Mouse (Mus musculus) neural tube, embryonic 11.5 days (tissue): ENCODE results near the gene Timm22. TPM values are rescaled to one million over a fixed set of nuclear protein-coding genes. Genes with fewer than 3 reads are reported as not detected.
A peak's percentile ranks its signal among the peaks of the same experiment; 100 is the strongest.

Experiments
- ATAC-seq: fragments of 200-750 bp; cut with Nextera tagmentation; 2 replicates; pipeline ENCODE4 v1.8.0; 2017; ENCODE audit warnings: moderate number of reproducible peaks, mild to moderate bottlenecking, moderate TSS enrichment, moderate library complexity; ENCODE audit not compliant: insufficient read depth, low FRiP score, low TSS enrichment
- DNase-seq: peaks from one replicate; pipeline ENCODE4 v3.0.0-alpha.2; 2015; ENCODE audit warnings: low spot score
- H3K27ac ChIP-seq: fragments of 300-500 bp; sonication (generic); 2 replicates; pipeline ENCODE4 v1.5.1; 2014; ENCODE audit warnings: low read depth, mild to moderate bottlenecking, low read length
- H3K27me3 ChIP-seq: fragments of 300-500 bp; sonication (generic); 2 replicates; pipeline ENCODE4 v1.6.1; 2014; ENCODE audit warnings: mild to moderate bottlenecking, low read length, mixed read lengths; ENCODE audit not compliant: control insufficient read depth, insufficient read depth
- H3K36me3 ChIP-seq: fragments of 300-500 bp; sonication (generic); 2 replicates; pipeline ENCODE4 v1.6.1; 2014; ENCODE audit warnings: mild to moderate bottlenecking, low read length, moderate library complexity, mixed read lengths; ENCODE audit not compliant: control insufficient read depth, insufficient read depth
- H3K4me1 ChIP-seq: fragments of 300-500 bp; sonication (generic); 2 replicates; pipeline ENCODE4 v1.6.1; 2014; ENCODE audit warnings: low read length, mixed read lengths; ENCODE audit not compliant: control insufficient read depth, insufficient read depth
- H3K4me2 ChIP-seq: fragments of 300-500 bp; sonication (generic); 2 replicates; pipeline ENCODE4 v1.6.1; 2014; ENCODE audit warnings: low read depth, mild to moderate bottlenecking, moderate library complexity
- H3K4me3 ChIP-seq: fragments of 300-500 bp; sonication (generic); 2 replicates; pipeline ENCODE4 v1.5.1; 2014; ENCODE audit warnings: low read depth, low read length
- H3K9ac ChIP-seq: fragments of 300-500 bp; sonication (generic); 2 replicates; pipeline ENCODE4 v1.6.1; 2014; ENCODE audit warnings: mild to moderate bottlenecking, low read length
- H3K9me3 ChIP-seq: fragments of 300-500 bp; sonication (generic); 2 replicates; pipeline ENCODE4 v1.6.1; 2016; ENCODE audit warnings: low read length; ENCODE audit not compliant: control insufficient read depth
- WGBS: fragments of 180-500 bp; shearing (Covaris S2); extraction: QIAGEN DNeasy Blood & Tissue Kit; methylation state at CpG from one replicate; pipeline ENCODE4 v1.1.7; 2014; 5-methylcytosine and 5-hydroxymethylcytosine counted together
- polyA plus RNA-seq: library from polyadenylated mRNA; unstranded; fragments of >200 nt; fragmentation: Nextera tagmentation; extraction: Ambion mirVana; gene quantifications from 2 replicates; pipeline ENCODE4 v1.2.1, GENCODE M21; 2014

Timm22 gene
- 124 and 136 TPM in 2 replicates for polyA plus RNA-seq

GRCm38 (mm10) chr11:76406702-76407583 lies at the start of gene Timm22:
Gene Timm22 (plus strand): TSS chr11:76406952.
- H3K27me3 ChIP-seq: no peaks in the 10 kb centered on the region
- H3K4me1 ChIP-seq: no peaks in the 10 kb centered on the region; the same call in 1 of the 2 replicates
- no peaks in the 10 kb centered on the region for H3K36me3 ChIP-seq
- H3K9ac ChIP-seq: peak within 1 kb of the TSS; percentile 87
- ATAC-seq: peak; percentile 92
- whole genome bisulfite sequencing: under 1% methylated on average over 46 of the region's 46 CpGs
- peak; percentile 97 for DNase-seq
- peak within 1 kb of the TSS; percentile 62 for H3K4me2 ChIP-seq
- no peaks in the 10 kb centered on the region for H3K9me3 ChIP-seq
- no peak within 1 kb of the TSS; the same call in 1 of the 2 replicates for H3K27ac ChIP-seq
- peak within 1 kb of the TSS; percentile 73 for H3K4me3 ChIP-seq

DNA sequence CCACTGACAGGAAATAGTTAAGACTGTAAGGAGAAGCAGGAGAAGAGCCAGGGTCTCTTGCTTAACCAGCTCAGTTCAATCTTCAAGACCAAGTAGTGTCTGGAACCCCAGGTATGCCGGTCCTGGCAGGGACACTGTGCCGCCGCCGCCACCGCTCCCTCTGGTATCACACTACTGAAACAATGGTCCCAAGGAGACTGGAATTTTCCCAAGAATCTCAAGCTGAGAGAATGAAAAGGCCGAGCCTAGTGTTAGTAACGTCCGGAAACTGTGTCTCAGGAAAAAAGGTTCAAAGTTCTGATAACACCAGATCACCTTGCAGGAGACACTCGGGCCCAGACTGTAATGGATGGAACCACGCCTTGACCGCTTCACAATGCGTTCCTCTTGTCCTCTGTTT lies 49.3 kb upstream of the Timm22 start:
- H3K4me2 ChIP-seq: no peak overlapping the region
- no peaks in the 10 kb centered on the region; the same call in 1 of the 2 replicates for H3K36me3 ChIP-seq
- no peak for ATAC-seq
- no peak overlapping the region for H3K27ac ChIP-seq
- H3K4me1 ChIP-seq: peaks cover 52% of the 10 kb centered on the region
- WGBS: 71% methylated on average over 12 of the region's 12 CpGs
- no peak overlapping the region for H3K4me3 ChIP-seq
- no peak overlapping the region for H3K9ac ChIP-seq
- H3K27me3 ChIP-seq: no peaks in the 10 kb centered on the region
- DNase-seq: no peak
- no peaks in the 10 kb centered on the region for H3K9me3 ChIP-seq

DNA sequence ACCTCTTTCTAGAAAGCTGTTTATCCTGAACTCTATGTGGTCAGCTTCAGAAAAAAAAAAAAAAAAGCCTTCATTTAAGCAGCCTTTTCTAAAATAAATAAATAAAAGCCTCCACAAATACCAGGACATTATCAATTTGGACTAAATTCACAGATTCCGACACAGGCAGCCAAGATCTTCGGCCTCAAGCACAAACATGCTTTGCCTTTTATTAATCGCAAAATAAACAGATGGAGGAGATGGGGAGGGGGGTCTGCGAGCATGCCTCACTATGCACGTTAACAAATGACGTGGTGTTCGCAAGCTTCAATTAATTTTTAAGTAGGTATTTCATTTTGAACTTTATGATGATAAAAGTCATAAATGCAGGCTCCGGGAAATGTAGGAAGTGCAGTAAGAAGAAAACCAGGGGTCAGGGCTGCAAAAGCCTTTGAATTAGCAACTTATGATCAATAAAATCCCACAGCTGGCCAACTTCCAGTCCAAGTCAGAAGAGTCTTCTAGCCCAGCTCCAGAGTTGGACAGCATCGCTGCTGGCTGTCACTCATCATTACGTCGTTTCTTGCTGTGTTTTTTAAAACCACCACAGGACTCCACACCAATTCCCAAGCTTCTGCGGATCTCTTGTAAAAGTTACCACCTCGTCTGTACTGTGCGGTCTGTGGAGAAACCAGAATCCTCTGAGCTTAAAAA lies 48.0 kb upstream of the Timm22 start:
- Histone ChIP-seq H3K4me1 (peaks cover 55% of the 10 kb centered on the region), H3K4me3 (no peak overlapping the region), H3K9me3 (no peaks in the 10 kb centered on the region), H3K9ac (no peak overlapping the region), H3K4me2 (no peak overlapping the region), H3K27me3 (no peaks in the 10 kb centered on the region), H3K27ac (no peak overlapping the region), H3K36me3 (no peaks in the 10 kb centered on the region; the same call in 1 of the 2 replicates)
- ATAC-seq: no peak
- WGBS: 59% methylated on average over 14 of the region's 14 CpGs
- DNase-seq: no peak

DNA sequence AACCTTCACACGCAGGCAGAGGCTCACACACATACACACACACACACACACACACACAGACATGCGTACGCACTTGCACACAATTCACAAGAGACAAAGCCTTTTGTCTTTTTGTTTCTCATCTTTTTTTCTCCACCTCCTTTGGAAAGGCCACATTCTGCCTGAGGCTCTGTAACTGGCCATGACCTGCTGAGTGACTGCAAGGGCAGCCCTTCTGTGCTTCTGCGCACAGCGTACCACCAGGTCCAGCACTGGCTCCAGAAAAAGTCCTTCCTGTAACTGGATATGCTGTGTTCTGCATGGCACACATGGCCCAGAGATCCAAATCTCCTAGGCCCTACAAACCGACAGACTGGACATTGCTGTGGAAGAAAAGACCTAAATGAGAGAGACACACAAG lies 46.5 kb upstream of the Timm22 start:
- Histone ChIP-seq H3K27ac (0 out of 2 replicates have a peak overlapping the region, but pooled peaks have one; percentile 7), H3K27me3 (no peaks in the 10 kb centered on the region), H3K9me3 (no peaks in the 10 kb centered on the region), H3K4me3 (no peak overlapping the region), H3K4me1 (peaks cover 66% of the 10 kb centered on the region), H3K36me3 (no peaks in the 10 kb centered on the region; the same call in 1 of the 2 replicates), H3K4me2 (no peak overlapping the region), H3K9ac (no peak overlapping the region)
- 51% methylated on average over 6 of the region's 6 CpGs for WGBS
- no peak for ATAC-seq
- no peak for DNase-seq

DNA sequence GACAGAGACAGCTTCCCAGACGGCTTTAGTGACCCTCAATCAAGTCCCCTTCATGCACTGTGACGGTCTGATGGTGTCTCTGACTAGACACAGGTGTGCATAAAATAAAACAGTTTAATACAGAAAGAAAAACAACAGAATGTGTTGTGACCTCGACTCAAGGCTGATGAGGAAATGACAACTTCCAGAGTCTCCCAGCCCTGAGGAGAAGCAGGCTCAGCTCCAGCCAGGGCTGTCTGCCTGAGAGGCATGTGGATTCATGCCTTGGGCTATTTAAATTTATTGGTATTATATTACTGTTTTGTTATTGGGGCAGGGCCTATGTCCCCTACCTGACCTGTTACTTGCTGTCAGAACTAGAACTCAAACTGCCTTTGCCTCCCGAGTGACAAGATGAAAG lies 45.3 kb upstream of the Timm22 start:
- Histone ChIP-seq H3K27me3 (no peaks in the 10 kb centered on the region), H3K27ac (no peak overlapping the region), H3K9me3 (no peaks in the 10 kb centered on the region), H3K9ac (no peak overlapping the region), H3K36me3 (no peaks in the 10 kb centered on the region; the same call in 1 of the 2 replicates), H3K4me2 (no peak overlapping the region), H3K4me1 (peaks cover 64% of the 10 kb centered on the region), H3K4me3 (no peak overlapping the region)
- DNase-seq (no peak), ATAC-seq (no peak)
- WGBS: 54% methylated on average over 4 of the region's 4 CpGs

- Histone ChIP-seq H3K9me3 (no peaks in the 10 kb centered on the region), H3K9ac (no peak overlapping the region), H3K36me3 (no peaks in the 10 kb centered on the region; the same call in 1 of the 2 replicates), H3K4me2 (no peak overlapping the region; the same call in 1 of the 2 replicates), H3K4me3 (no peak overlapping the region), H3K4me1 (peaks cover 60% of the 10 kb centered on the region), H3K27ac (peak overlapping the region; percentile 72), H3K27me3 (no peaks in the 10 kb centered on the region)
- whole genome bisulfite sequencing: 3% methylated on average over 6 of the region's 6 CpGs
- ATAC-seq: peak; percentile 80
- DNase-seq: peak; percentile 74
Measured at GRCm38 (mm10) chr11:76363178-76363577, 43.6 kb upstream of the Timm22 start.

- H3K4me3 ChIP-seq: no peak overlapping the region
- H3K4me1 ChIP-seq: peaks cover 56% of the 10 kb centered on the region
- peak overlapping the region; percentile 72 for H3K27ac ChIP-seq
- H3K27me3 ChIP-seq: no peaks in the 10 kb centered on the region
- no peaks in the 10 kb centered on the region for H3K9me3 ChIP-seq
- WGBS: 6% methylated on average over 9 of the region's 9 CpGs
- ATAC-seq: no peak
- H3K9ac ChIP-seq: no peak overlapping the region
- no peak overlapping the region for H3K4me2 ChIP-seq
- peak; percentile 35 for DNase-seq
- H3K36me3 ChIP-seq: no peaks in the 10 kb centered on the region; the same call in 1 of the 2 replicates
Measured at GRCm38 (mm10) chr11:76363636-76364035, 43.1 kb upstream of the Timm22 start.

DNA sequence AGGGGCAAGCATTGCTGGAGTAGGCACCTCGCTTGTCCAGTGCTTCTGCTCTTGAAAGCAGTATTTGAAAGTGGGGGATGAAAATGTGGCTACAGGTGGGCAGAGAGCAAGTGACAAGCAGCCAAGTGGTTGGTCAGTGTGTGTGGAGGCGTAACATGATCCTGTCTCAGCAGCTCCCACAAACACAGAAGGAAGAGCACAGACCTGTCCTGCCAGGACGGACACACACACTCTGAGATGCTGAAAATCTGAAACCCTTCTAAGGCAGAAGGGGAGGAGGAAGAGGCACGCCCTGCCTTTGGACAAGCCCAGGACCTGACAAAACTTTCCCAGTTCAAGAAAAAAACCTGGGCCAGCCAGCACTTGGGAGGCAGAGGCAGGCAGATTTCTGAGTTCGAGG lies 42.7 kb upstream of the Timm22 start:
- H3K36me3 ChIP-seq: no peaks in the 10 kb centered on the region; the same call in 1 of the 2 replicates
- H3K4me3 ChIP-seq: no peak overlapping the region
- H3K4me1 ChIP-seq: peaks cover 51% of the 10 kb centered on the region
- no peak overlapping the region for H3K4me2 ChIP-seq
- ATAC-seq (no peak), DNase-seq (no peak)
- H3K9me3 ChIP-seq: no peaks in the 10 kb centered on the region
- WGBS: 47% methylated on average over 5 of the region's 5 CpGs
- H3K27me3 ChIP-seq: no peaks in the 10 kb centered on the region
- peak overlapping the region; percentile 72 for H3K27ac ChIP-seq
- no peak overlapping the region for H3K9ac ChIP-seq
